Mouse (Mus musculus): Measurements from ENCODE around the gene Olfr6. TPM values are rescaled to one million over a fixed set of nuclear protein-coding genes. Genes with fewer than 3 reads are reported as not detected.
"Not testable (repeated sequence)": the region's sequence is repeated elsewhere in the genome, so short reads cannot be mapped to it uniquely, and the experiment has no call there.

Olfr6 gene
- not detected in 2 replicates for polyA plus RNA-seq (2012; rRNA removed)

DNA sequence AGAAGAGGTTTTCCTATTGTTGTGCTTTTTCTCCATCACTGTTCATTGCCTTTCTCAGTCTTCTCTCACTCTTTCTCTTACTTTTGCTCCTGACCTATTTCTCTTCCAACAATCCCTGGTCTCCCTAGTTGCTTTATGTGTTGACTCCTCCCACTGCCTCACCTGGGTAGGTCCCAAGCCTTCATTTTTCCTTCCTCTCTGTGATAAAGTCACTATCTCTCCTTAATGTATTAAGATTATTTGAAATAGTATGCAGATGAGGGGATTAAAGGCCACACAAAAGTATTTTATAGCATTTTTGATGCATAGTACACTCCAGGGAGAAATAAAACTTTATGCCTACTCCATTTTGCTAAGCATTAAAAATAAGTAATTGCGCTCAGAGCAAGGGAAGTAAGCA lies at the start of gene Olfr6:
TSS of gene Olfr6 (minus strand) at position 101 of the 400 bp plus-strand sequence.
- no peaks in the 10 kb centered on the region for H3K27me3 ChIP-seq (ENCODE audit: control insufficient read depth, insufficient read depth, low read length)
- H3K36me3 ChIP-seq (ENCODE audit: control insufficient read depth, insufficient read depth, low read length), result no peaks in the 10 kb centered on the region
- no peak within 1 kb of the TSS for H3K27ac ChIP-seq (ENCODE audit: insufficient read depth, low read depth, low read length)
- H3K4me3 ChIP-seq (ENCODE audit: low read depth, low read length), result no peak within 1 kb of the TSS
- WGBS, result 94% methylated on average over 1 of the region's 1 CpGs
- H3K4me1 ChIP-seq (ENCODE audit: control insufficient read depth, insufficient read depth, insufficient read length, low read length), result no peaks in the 10 kb centered on the region
- TF ChIP-seq CTCF (IDR thresholded peaks at IDR 0.05; ENCODE audit: extremely low read depth, insufficient read length, insufficient replicate concordance, low read depth, low read length), result no peak
- TF ChIP-seq POLR2A (IDR thresholded peaks at IDR 0.05; ENCODE audit: low read depth, low read length), result no peak

GRCm38 (mm10) chr7:107005972-107006371 lies 42.2 kb upstream of the Olfr6 start, which contains the start of gene Olfr2:
Olfr2 (minus strand) TSS chr7:107006072.
- no peak within 1 kb of the TSS for H3K27ac ChIP-seq (ENCODE audit: insufficient read depth, low read depth, low read length)
- TF ChIP-seq POLR2A (IDR thresholded peaks at IDR 0.05; ENCODE audit: low read depth, low read length), result no peak
- no peak for TF ChIP-seq CTCF (IDR thresholded peaks at IDR 0.05; ENCODE audit: extremely low read depth, insufficient read length, insufficient replicate concordance, low read depth, low read length)
- no peaks in the 10 kb centered on the region for H3K36me3 ChIP-seq (ENCODE audit: control insufficient read depth, insufficient read depth, low read length)
- 57% methylated on average over 1 of the region's 1 CpGs for WGBS
- H3K4me3 ChIP-seq (ENCODE audit: low read depth, low read length), result no peak within 1 kb of the TSS
- peaks cover 3% of the 10 kb centered on the region; the same call in 1 of the 2 replicates for H3K4me1 ChIP-seq (ENCODE audit: control insufficient read depth, insufficient read depth, insufficient read length, low read length)
- no peaks in the 10 kb centered on the region for H3K27me3 ChIP-seq (ENCODE audit: control insufficient read depth, insufficient read depth, low read length)

DNA sequence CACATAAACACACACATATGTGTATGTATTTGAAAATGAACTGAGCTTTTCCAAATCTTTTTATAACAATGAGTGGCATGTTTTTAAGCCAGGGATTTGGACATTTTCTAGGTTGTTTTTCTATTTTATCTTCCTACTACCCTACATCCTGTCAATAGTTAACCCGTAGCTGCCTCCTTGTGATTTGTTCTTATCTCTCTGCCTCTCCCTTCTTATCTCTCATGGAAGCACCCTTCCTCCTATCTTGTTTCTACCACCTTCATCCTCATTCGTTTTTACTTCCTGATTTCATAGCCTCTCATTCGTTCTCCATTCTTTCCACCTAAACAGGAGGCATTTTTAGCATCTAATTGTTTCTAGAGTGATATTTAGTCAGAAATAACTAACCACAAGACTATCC lies 40.4 kb upstream of the Olfr6 start:
- Histone ChIP-seq H3K4me3 (ENCODE audit: low read depth, low read length) (no peak overlapping the region), H3K4me1 (ENCODE audit: control insufficient read depth, insufficient read depth, insufficient read length, low read length) (peaks cover 5% of the 10 kb centered on the region; the same call in 1 of the 2 replicates), H3K27me3 (ENCODE audit: control insufficient read depth, insufficient read depth, low read length) (no peaks in the 10 kb centered on the region), H3K27ac (ENCODE audit: insufficient read depth, low read depth, low read length) (no peak overlapping the region), H3K36me3 (ENCODE audit: control insufficient read depth, insufficient read depth, low read length) (no peaks in the 10 kb centered on the region)
- WGBS, result 9% methylated on average over 3 of the region's 3 CpGs
- no peak for TF ChIP-seq POLR2A (IDR thresholded peaks at IDR 0.05; ENCODE audit: low read depth, low read length)
- TF ChIP-seq CTCF (IDR thresholded peaks at IDR 0.05; ENCODE audit: extremely low read depth, insufficient read length, insufficient replicate concordance, low read depth, low read length), result no peak

DNA sequence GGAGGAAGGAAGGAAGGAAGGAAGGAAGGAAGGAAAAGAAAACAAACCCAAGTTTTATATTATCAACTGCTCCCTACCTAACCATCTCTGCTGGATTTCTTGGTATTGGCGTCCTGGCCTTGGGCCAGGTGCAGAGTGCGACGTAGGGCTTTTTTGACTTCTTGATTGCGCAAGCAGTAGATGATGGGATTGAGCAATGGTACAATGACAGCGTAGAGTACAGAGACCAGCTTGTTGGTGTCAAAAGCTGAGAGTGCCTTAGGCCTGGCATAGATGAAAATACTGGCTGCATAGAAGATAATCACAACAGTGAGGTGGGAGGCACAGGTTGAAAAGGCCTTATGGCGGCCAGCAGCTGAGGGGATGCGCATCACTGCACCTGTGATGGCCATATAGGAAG lies 37.1 kb upstream of the Olfr6 start:
- H3K4me3 ChIP-seq (ENCODE audit: low read depth, low read length), result no peak overlapping the region
- peaks cover 5% of the 10 kb centered on the region; the same call in 1 of the 2 replicates for H3K4me1 ChIP-seq (ENCODE audit: control insufficient read depth, insufficient read depth, insufficient read length, low read length)
- 67% methylated on average over 7 of the region's 7 CpGs for WGBS
- H3K36me3 ChIP-seq (ENCODE audit: control insufficient read depth, insufficient read depth, low read length), result no peaks in the 10 kb centered on the region
- TF ChIP-seq POLR2A (IDR thresholded peaks at IDR 0.05; ENCODE audit: low read depth, low read length) (no peak), CTCF (IDR thresholded peaks at IDR 0.05; ENCODE audit: extremely low read depth, insufficient read length, insufficient replicate concordance, low read depth, low read length) (no peak)
- H3K27ac ChIP-seq (ENCODE audit: insufficient read depth, low read depth, low read length), result no peak overlapping the region
- H3K27me3 ChIP-seq (ENCODE audit: control insufficient read depth, insufficient read depth, low read length), result no peaks in the 10 kb centered on the region

DNA sequence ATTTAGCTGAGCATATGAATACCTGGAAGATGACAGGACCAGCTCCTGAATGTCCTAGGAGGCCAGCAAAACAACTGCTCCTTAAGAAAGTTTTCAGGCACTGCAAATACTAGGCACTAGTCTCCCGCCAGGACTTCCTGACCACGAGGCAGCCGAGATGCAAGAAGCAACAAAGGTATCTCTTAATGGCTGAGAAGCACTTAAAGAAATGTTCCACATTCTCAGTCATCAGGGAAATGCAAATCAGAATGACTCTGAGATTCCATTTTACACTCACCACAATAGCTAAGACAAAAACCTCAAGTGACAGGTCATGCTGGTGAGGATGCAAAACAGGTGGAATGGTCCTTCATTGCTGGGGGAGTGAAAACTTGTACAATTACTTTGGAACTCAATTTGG lies 21.5 kb upstream of the Olfr6 start:
- TF ChIP-seq POLR2A (IDR thresholded peaks at IDR 0.05; ENCODE audit: low read depth, low read length) (no peak), CTCF (IDR thresholded peaks at IDR 0.05; ENCODE audit: extremely low read depth, insufficient read length, insufficient replicate concordance, low read depth, low read length) (no peak)
- Histone ChIP-seq H3K27me3 (ENCODE audit: control insufficient read depth, insufficient read depth, low read length) (no peaks in the 10 kb centered on the region), H3K4me1 (ENCODE audit: control insufficient read depth, insufficient read depth, insufficient read length, low read length) (no peaks in the 10 kb centered on the region), H3K36me3 (ENCODE audit: control insufficient read depth, insufficient read depth, low read length) (no peaks in the 10 kb centered on the region), H3K27ac (ENCODE audit: insufficient read depth, low read depth, low read length) (no peak overlapping the region), H3K4me3 (ENCODE audit: low read depth, low read length) (no peak overlapping the region)
- WGBS, result 88% methylated on average over 3 of the region's 3 CpGs

- no peaks in the 10 kb centered on the region for H3K36me3 ChIP-seq (ENCODE audit: control insufficient read depth, insufficient read depth, low read length)
- H3K4me3 ChIP-seq (ENCODE audit: low read depth, low read length), result no peak within 1 kb of the TSS
- H3K27me3 ChIP-seq (ENCODE audit: control insufficient read depth, insufficient read depth, low read length), result 0 out of 2 replicates have a peak, but pooled peaks cover 2% of the 10 kb centered on the region
- 73% methylated on average over 1 of the region's 1 CpGs for WGBS
- no peaks in the 10 kb centered on the region for H3K4me1 ChIP-seq (ENCODE audit: control insufficient read depth, insufficient read depth, insufficient read length, low read length)
- H3K27ac ChIP-seq (ENCODE audit: insufficient read depth, low read depth, low read length), result no peak within 1 kb of the TSS
- TF ChIP-seq CTCF (IDR thresholded peaks at IDR 0.05; ENCODE audit: extremely low read depth, insufficient read length, insufficient replicate concordance, low read depth, low read length) (no peak), POLR2A (IDR thresholded peaks at IDR 0.05; ENCODE audit: low read depth, low read length) (no peak)
Measured at GRCm38 (mm10) chr7:106975353-106975752, 11.6 kb upstream of the Olfr6 start, which contains the start of gene Olfr711. Olfr711 (minus strand) TSS chr7:106975453.

GRCm38 (mm10) chr7:106967503-106967902 lies 3.8 kb upstream of the Olfr6 start:
- not testable (repeated sequence) for H3K27ac ChIP-seq (ENCODE audit: insufficient read depth, low read depth, low read length); H3K4me3 ChIP-seq (ENCODE audit: low read depth, low read length); H3K27me3 ChIP-seq (ENCODE audit: control insufficient read depth, insufficient read depth, low read length); H3K4me1 ChIP-seq (ENCODE audit: control insufficient read depth, insufficient read depth, insufficient read length, low read length); H3K36me3 ChIP-seq (ENCODE audit: control insufficient read depth, insufficient read depth, low read length)

- no peak within 1 kb of the TSS for H3K4me3 ChIP-seq (ENCODE audit: low read depth, low read length)
- H3K27me3 ChIP-seq (ENCODE audit: control insufficient read depth, insufficient read depth, low read length), result no peaks in the 10 kb centered on the region
- no peaks in the 10 kb centered on the region for H3K4me1 ChIP-seq (ENCODE audit: control insufficient read depth, insufficient read depth, insufficient read length, low read length)
- H3K36me3 ChIP-seq (ENCODE audit: control insufficient read depth, insufficient read depth, low read length), result no peaks in the 10 kb centered on the region
- H3K27ac ChIP-seq (ENCODE audit: insufficient read depth, low read depth, low read length), result no peak within 1 kb of the TSS
- no peak for TF ChIP-seq POLR2A (IDR thresholded peaks at IDR 0.05; ENCODE audit: low read depth, low read length)
- TF ChIP-seq CTCF (IDR thresholded peaks at IDR 0.05; ENCODE audit: extremely low read depth, insufficient read length, insufficient replicate concordance, low read depth, low read length), result no peak
- 73% methylated on average over 3 of the region's 3 CpGs for WGBS
Measured at GRCm38 (mm10) chr7:106948212-106948611, 15.5 kb downstream of the Olfr6 start, which contains the start of gene Olfr710. Olfr710 (minus strand) TSS chr7:106948312.
